Mouse (Mus musculus): ENCODE data around the gene Spata6.

Spata6 gene

GRCm38 (mm10) chr4:111852626-111853025 is 132.8 kb downstream of the Spata6 start:
- DNase-seq = no peak

- DNase-seq = no peak
Measured at GRCm38 (mm10) chr4:111866701-111867100, 146.9 kb downstream of the Spata6 start.

- DNase-seq = peak; percentile 50
Measured at GRCm38 (mm10) chr4:111867743-111868401, 148.1 kb downstream of the Spata6 start.

Measured in heart, adult 11 months (tissue).